Mouse (Mus musculus) neural tube, embryonic 13.5 days (tissue): ENCODE data around the gene AW011738. TPM values are rescaled to one million over a fixed set of nuclear protein-coding genes. Genes with fewer than 3 reads are reported as not detected.

Source experiments
- ATAC-seq: fragments of 200-750 bp; cut with Nextera tagmentation; 2 replicates; pipeline ENCODE4 v1.8.0; 2017; ENCODE audit warnings: low read depth, mild to moderate bottlenecking, moderate TSS enrichment, moderate library complexity
- H3K27ac ChIP-seq: fragments of 300-500 bp; sonication (generic); replicated peaks from 2 replicates; pipeline ENCODE4 v1.5.1; 2015; ENCODE audit warnings: moderate library complexity, mild to moderate bottlenecking, inconsistent platforms
- H3K27me3 ChIP-seq: fragments of 300-500 bp; sonication (generic); 2 replicates; pipeline ENCODE4 v1.6.1; 2015; ENCODE audit warnings: mild to moderate bottlenecking, inconsistent platforms
- H3K36me3 ChIP-seq: fragments of 300-500 bp; sonication (generic); 2 replicates; pipeline ENCODE4 v1.6.1; 2015; ENCODE audit warnings: mild to moderate bottlenecking, inconsistent platforms
- H3K4me1 ChIP-seq: fragments of 300-500 bp; sonication (generic); replicated peaks from 2 replicates; pipeline ENCODE4 v1.6.1; 2015; ENCODE audit warnings: inconsistent platforms
- H3K4me2 ChIP-seq: fragments of 300-500 bp; sonication (generic); 2 replicates; pipeline ENCODE4 v1.6.1; 2015; ENCODE audit warnings: inconsistent platforms, mild to moderate bottlenecking, moderate library complexity
- H3K4me3 ChIP-seq: fragments of 300-500 bp; sonication (generic); 2 replicates; pipeline ENCODE4 v1.5.1; 2015; ENCODE audit warnings: mild to moderate bottlenecking, inconsistent platforms
- H3K9ac ChIP-seq: fragments of 300-500 bp; sonication (generic); 2 replicates; pipeline ENCODE4 v1.6.1; 2015; ENCODE audit warnings: moderate library complexity, mild to moderate bottlenecking, inconsistent platforms
- H3K9me3 ChIP-seq: fragments of 300-500 bp; sonication (generic); 2 replicates; pipeline ENCODE4 v1.6.1; 2016; ENCODE audit warnings: inconsistent platforms
- WGBS: fragments of 180-500 bp; shearing (Covaris S2); methylation state at CpG from one replicate; pipeline ENCODE4 v1.1.7; 2015; 5-methylcytosine and 5-hydroxymethylcytosine counted together
- microRNA-seq: library from miRNA; unstranded; fragments of <30 nt; microRNA quantifications from one replicate; pipeline ENCODE4, GENCODE M21; 2016
- polyA plus RNA-seq: library from polyadenylated mRNA; unstranded; fragments of >200 nt; fragmentation: Nextera tagmentation; extraction: Ambion mirVana; gene quantifications from 2 replicates; pipeline ENCODE4 v1.2.1, GENCODE M21; 2015

Gene AW011738
- polyA plus RNA-seq, 1 experiment from 2014 or later = 5.1 TPM

DNA sequence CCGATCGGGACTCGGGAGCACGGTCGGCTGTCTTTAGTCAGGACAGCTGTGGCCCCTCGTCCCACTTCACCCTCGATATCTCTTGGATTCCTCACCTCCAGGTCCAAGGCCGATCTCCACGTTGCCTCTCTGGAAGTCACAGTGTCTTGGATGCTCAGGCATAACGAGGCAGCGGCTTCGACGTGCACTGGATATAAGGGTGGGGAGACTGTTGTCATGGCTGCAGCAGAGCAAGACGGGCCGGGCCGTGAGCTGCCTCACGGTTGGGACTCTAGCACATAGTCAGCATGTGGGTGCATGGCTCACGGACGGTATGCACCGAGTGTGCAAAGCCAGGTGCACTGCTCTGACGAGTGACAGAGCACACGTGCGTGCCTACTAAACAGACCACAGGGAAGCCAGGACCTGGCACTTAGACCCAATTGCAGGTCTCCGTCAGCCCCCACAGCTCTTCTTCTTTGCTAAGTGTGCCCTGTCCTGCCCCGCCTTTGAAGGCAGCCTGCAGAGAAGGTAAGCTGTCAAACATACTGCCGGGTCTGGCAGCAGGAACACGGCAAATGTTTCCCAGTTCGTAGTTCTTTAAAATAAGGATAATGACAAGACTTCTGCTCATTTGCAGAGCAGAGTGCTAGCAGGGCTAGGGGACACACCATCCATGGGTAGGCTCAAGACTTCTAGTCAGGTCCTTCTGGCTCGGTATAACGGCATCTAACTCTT lies 51.4 kb downstream of the AW011738 start:
- Histone ChIP-seq H3K4me2 (peak overlapping the region; percentile 50), H3K36me3 (peaks cover 1% of the 10 kb centered on the region; the same call in 1 of the 2 replicates), H3K4me3 (peak overlapping the region; percentile 26), H3K27me3 (peaks cover 32% of the 10 kb centered on the region), H3K4me1 (peaks cover 30% of the 10 kb centered on the region), H3K9ac (peak overlapping the region; percentile 55), H3K27ac (no peak overlapping the region; the same call in 1 of the 2 replicates), H3K9me3 (no peaks in the 10 kb centered on the region)
- ATAC-seq = peak; percentile 59
- 2% methylated on average over 28 of the region's 30 CpGs for WGBS

Small RNA genes within 50 kb of the gene (microRNA-seq; reads per million reads assigned to microRNA genes)
- gene Mir7658 = 1.2 reads per million

Other genes starting within 250 kb of the AW011738 start
- 10.6 and 19.0 TPM in 2 replicates for gene C1qtnf12, start 241.0 kb upstream of the AW011738 start, polyA plus RNA-seq
- 25.1 and 25.5 TPM in 2 replicates for gene B3galt6, start 210.7 kb upstream of the AW011738 start, polyA plus RNA-seq
- gene Sdf4, start 210.4 kb upstream of the AW011738 start, polyA plus RNA-seq = 132 and 139 TPM in 2 replicates
- 0.77 and 1.2 TPM in 2 replicates for gene Tnfrsf4, start 189.5 kb upstream of the AW011738 start, polyA plus RNA-seq
- gene Tnfrsf18, start 177.1 kb upstream of the AW011738 start, polyA plus RNA-seq = 1.6 and 2.7 TPM in 2 replicates
- not detected in 2 replicates for gene Ttll10, start 143.9 kb upstream of the AW011738 start, polyA plus RNA-seq
- 25.0 and 27.7 TPM in 2 replicates for gene 9430015G10Rik, start 93.3 kb upstream of the AW011738 start, polyA plus RNA-seq
- 0.66 and 0.69 TPM in 2 replicates for gene Rnf223, start 72.8 kb upstream of the AW011738 start, polyA plus RNA-seq
- gene Agrn, start 5.8 kb upstream of the AW011738 start, polyA plus RNA-seq = 120 and 122 TPM in 2 replicates
- 0.84 and 2.2 TPM in 2 replicates for gene Isg15, start 2.5 kb upstream of the AW011738 start, polyA plus RNA-seq
- gene Perm1, start 12.6 kb downstream of the AW011738 start, polyA plus RNA-seq = 1.8 TPM in 2 replicates
- gene Plekhn1, start 31.6 kb downstream of the AW011738 start, polyA plus RNA-seq = 26.1 and 27.3 TPM in 2 replicates
- gene Noc2l, start 32.7 kb downstream of the AW011738 start, polyA plus RNA-seq = 49.5 and 54.8 TPM in 2 replicates
- gene Samd11, start 52.4 kb downstream of the AW011738 start, polyA plus RNA-seq = 2.1 and 2.9 TPM in 2 replicates
- gene Vmn2r-ps159, start 127.8 kb downstream of the AW011738 start, polyA plus RNA-seq = not detected in 2 replicates